Mouse (Mus musculus): Measurements from ENCODE around the gene Gm13030.

DNA sequence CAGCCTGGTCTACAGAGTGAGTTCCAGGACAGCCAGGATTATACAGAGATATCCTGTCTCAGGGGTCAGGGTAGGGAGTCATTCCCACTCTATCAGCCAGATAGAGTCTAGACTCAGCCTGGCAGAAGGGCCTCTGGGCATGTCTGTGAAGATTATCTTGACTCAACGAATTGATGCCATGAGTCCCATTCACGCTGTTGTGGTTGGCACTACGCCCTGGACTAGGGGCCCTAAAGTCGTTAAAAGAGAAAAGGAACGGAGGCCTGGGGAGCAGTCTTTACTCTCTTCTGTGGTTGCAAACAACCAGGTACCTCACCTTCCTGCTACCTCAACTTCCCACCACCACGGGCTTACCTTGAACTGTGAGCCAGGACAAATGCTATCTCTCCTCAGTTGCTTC, 34.0 kb downstream of the Gm13030 start:
- TF ChIP-seq GATA1 (IDR thresholded peaks at IDR 0.05; ENCODE audit: borderline replicate concordance, low read length) (no peak), FLI1 (IDR thresholded peaks at IDR 0.05; ENCODE audit: low read length) (no peak)
